Mouse (Mus musculus) gonadal fat pad, adult 2 months (tissue): ENCODE measurements at regions not wholly inside any gene's neighbourhood (a gene's known extent, or its start where the extent isn't known, plus 50 kb on each side); places are given as distances from the start of the nearest gene placed in this dataset.

Source experiments
- DNase-seq: peaks from one replicate; pipeline ENCODE4 v3.0.0-alpha.2; 2012; ENCODE audit warnings: low read depth

DNA sequence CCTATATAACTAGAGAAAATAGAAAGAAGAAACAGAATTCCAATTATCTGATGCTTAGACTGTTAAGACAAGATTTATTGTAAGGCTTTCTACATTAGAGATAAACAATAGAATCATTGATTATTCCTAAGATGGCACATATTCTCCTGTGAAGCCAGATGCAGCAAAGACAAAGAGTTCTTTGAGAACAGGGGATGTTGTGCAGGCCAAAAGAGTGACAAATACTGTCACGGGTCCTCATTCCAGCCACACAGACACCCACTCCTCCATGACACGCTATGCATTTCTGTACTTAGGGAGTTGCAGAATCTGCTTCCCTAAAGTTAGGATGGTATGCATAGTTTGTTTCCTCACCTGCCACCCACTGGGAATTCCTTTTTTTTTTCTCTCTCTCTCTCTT lies 245.2 kb downstream of the Sv2b start:
- no peak for DNase-seq

DNA sequence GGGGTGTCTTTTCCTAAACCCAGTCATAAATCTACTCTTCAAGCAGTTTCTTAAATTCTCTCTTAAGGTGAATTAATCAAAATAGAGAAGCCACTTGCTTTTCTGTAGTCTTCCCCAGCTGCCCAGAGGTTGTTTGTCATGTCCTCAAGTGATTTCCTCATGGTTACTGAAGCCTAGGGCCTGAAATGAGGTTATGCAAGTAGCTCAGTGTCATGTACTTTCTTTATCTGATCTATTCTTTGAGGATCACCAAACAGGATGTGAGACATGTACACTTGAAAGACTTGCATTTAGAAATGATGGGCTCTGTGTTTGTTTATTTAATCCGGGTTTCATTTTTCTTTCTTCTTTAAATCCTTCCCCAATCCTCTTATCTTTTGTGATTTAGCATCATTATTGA lies 258.8 kb downstream of the Sv2b start:
- no peak for DNase-seq

DNA sequence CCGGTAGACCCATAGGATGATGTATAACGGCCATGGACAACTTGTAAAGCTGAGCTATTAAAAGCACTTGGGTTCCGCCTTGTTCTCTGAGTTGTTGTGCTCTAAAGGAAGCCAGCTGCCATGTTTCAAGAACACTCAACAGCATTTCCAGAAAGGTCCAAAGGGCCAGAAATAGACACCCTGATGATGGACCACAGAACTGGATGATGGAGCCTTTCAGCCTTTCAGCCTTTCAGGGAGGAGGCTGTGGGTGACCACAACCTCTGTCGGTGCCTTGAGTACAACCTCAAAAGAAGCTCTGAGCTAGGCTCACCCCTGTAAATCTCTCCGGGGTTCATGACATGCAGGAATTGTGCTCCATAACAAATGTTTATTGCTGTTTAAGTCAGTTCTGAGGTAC lies 259.3 kb downstream of the Sv2b start:
- DNase-seq, result no peak

DNA sequence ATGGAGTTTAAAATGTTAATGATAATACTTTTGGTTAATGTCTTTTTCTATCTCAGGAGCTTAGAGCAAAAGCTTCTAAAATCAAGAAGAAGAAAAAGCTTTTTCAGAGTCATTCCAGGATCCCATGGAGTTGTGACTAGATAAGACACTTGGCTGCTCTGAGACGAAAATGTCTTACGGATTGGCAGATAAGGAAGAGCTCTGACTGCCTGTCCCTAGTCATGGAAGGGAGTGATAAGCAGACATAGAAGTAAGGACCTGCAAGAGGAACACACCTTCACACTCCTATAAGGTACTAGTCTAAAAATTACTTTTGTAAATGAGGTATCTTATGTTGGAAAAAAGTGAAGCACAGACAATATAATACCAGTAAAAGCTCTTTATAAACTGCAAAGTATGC lies 260.2 kb downstream of the Sv2b start:
- DNase-seq, result no peak

DNA sequence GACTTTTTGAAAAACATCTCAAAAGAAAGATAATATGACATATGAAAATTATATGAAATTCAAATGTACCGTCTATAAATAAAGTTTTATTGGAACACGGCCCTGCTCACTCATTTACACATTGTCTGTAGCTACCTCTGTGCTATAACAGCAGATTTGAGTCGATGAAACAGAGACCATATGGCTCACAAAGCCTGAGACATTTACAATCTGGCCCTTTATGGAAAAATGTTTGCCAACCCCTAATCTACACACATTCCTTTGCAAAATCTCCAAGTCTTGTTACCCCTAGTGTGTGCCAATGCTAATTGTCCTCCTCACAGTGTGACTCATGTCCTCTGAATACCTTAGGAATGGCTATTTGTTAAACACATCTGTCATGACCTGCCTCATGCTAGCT lies 261.2 kb downstream of the Sv2b start:
- DNase-seq, result no peak

DNA sequence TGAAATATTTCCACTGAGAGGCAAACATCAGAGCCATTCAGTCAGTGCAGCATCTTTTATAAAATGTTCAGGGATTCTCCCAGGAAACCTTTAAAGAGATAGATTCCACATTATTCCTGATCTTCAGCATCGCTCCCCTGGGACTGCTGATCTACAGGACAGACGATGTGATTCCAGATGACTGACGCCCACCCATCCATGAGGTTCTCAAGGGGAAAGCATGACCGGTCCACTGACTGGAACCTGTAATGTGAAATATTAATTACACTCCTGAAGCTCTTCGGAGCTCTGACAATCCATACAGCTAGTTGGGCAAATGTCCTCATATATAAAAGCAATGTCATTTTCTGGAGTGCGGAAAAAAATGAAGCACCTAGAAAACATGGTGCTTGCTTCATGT lies 268.2 kb downstream of the Sv2b start:
- no peak for DNase-seq

DNA sequence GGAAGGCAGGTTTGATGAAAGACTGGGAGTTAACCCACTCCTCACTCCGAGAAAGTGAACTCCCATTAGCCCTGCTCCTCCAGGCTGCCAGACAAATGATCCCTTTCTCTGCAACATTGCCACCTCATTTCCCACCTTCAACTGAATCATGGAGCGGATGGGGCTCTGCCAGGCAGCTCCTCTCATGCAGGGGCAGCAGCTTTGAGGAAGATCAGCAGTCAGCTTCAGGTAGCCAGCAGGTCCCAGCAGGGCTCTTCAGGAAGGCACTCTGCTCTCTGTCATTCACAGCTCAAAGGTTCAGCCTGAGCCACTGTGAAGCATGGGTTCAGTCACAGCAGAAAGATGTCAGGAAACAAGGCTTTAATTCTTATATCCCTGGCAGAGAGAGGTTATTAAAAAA lies 282.9 kb downstream of the Sv2b start:
- DNase-seq, result no peak

DNA sequence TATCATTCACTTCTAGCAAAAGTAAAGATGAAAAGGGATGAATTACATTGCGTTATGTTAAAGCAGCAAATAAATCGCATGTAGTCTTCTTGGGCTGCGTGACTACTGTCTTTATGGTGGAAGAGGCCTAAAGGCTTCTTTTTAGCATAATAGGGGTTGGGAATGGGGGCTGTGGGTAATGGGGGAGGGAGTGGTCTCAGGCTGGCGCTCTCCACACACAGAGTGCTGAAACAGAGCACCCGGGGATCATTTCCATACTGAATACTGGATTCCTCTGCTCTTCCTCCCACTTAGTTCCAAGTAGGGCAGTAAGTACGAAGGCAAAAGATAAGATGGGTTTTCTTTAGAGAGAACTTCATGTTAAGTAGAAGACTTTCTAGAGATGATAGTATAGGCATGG lies 287.1 kb downstream of the Sv2b start:
- DNase-seq, result no peak

DNA sequence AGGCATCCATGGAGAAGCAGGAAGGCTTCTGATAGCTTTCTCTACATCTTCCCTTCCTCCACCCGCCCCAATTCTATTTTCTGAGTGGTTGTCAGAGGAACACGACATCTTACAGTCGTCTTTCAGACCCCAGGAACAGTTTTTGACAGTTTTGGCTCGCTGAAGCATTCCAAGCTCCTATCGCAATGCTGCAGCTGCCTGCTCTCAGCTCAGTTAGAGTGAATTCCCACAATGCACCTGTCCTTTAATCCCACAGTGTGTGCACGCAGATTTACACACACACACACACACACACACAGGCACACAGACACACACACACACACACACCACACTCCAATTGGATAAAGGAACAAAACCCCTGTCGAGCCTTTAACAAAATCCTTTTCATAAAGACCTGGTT lies 290.4 kb downstream of the Sv2b start:
- DNase-seq, result no peak

DNA sequence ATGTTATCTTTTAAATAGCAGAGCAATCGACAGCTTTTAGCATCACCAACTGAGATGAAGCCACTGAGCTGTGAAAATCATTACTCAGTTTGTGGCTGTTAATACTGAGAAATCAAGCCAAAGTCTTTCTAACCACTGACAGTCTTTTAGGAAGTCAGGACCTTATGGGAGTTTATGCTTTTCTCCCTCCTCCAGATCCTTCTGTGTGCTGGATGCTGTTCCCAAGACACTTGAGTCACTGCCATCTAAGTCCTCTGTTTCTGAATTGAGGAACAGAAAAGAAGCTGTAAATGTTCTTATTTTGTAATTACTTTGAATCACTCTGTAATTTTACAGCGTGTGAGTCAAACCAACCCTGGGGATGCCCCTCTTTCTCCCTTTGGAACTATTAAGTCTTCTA lies 300.6 kb downstream of the Sv2b start:
- no peak for DNase-seq

DNA sequence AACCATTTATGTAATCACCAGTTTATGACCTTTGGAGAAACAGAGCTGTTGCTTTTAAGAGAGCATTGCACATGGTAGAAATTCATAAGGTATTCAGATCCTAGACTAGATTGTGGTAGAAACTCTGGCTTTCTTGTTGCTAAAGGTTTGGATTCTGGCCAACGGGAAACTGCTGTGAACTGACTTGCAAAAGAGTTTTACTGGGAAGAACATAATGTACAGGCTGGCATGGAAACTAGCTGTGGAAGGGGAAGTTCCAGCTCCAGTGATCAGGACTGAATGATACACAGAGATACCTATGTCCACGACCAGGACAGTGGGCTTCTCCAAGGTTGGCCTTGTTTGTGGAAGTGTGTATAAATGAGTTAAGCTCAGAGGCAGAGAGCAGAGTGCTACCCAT lies 318.9 kb downstream of the Sv2b start:
- peak; percentile 17 for DNase-seq

DNA sequence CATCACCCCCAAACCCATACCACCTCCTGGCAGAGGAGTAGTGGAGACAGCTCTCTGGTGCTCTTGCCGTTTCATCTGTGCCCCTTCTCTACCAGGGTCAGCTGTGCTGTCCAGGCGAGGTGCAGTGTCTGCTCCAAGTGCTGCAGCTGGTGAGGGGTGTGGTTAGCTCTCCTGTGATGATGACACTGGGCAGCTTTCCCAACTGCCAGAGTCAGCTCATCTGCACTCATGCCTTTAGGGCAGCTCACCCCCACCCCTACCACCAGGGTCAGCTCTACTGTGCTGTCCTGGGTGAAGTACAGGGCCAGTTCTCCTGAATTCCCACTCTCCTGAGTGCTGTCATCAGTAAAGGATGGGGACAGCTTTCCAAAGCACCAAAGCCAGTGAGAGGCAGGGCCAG lies 329.6 kb downstream of the Sv2b start:
- DNase-seq, result no peak

DNA sequence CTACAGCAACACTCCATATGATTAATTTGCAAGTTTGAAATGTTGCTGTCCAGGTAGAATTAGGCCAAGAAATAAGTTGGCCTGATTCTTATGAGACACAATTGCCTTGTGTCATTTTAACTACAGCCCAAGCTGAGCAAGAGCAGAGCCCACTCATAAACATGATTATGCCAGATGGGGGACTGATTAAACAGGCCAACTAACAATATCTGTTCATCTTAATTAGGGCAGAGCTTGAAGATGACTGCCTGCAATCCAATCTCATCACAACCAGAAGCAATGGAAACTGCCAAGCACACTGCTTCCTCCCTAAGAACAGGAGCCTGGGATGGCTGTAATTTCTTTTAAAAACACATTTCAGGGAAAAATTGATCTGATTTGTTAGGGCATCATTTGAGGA lies 333.1 kb downstream of the Sv2b start:
- DNase-seq, result no peak

DNA sequence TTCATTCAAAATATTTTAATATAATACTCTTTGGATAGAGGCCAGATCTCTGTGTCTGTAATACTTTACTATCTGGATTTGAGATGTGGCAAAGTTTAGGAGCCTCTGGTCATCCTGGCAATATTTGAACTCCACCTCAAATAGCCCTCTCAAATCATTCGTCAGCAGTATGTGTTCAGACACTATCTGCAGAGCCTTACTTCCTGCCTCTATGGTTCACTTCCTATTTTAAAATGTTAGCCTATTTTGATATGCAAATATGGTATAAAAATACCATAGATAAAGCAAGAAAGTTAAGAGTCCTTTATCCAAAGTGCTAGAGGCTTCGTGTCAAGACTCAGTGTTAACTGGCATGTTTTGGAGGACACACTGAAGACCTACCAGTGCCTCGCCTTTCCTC lies 334.6 kb downstream of the Sv2b start:
- no peak for DNase-seq

DNA sequence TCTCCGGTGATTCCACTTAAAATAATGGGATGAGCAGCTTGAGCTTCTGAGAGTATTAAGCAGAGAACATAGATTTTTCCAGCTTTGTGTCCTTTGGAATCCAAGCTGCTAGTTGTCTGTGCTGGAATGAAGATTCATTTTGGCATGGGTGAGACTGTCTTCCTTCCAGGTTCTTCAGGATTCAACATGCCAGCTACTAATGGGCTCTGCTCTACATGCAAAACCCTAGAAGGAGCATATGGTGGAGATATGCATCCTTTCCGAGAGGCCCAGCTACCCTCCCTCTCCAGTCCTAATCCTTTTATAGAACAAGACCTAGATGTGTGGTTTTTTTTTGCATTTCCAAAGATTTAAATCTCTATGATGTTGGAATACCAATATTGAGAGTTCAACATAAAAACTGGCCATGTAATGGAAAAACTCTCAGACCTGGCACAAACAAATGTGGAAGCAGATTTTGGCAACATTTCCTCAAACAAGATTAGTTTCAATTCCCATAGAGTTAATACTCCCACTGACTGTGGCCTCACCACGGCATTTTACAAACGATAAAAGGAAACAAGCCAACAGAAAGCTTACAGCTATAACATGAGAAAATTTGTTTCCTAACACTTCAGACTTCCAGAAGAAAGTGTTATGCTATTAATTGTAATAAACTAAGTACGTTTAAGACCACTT lies 364.5 kb downstream of the Sv2b start:
- no peak for DNase-seq

DNA sequence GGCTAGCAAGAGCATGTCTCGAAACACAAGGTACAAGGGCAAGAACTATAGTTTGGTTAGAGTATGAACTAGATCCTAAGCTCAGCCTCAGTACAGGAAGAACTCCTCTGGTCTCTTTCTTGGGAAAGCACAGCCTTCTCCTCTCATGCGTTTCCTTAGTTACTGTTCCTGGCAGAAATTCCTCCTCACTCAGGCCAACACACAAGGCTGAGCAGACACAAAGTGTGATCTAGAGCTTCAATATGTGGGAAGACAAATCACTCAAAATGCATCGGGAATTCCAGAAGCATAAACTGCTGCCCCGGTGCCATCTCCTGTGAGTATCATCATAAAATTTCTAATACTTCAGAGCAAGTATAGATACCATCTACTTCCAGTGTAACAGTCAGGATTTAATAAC lies 366.1 kb downstream of the Sv2b start:
- no peak for DNase-seq

DNA sequence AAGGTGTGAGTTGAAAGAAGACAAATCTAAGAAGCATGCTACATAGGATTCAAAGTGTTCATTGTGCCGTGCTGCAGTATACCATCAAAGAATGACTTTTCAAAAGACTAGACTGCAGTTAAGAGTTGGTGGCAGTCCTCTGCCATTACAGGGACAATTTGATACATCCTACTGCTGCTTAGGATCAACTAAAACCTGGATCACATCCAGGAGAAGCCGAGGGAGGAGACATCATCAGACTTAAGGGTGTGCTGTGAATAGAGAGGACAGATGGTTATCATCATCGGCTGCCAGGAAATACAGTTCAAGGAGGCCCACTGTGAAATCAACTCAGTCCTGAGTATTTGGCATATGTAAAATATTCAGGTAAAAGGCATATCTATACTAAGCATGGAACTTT lies 366.9 kb downstream of the Sv2b start:
- no peak for DNase-seq

DNA sequence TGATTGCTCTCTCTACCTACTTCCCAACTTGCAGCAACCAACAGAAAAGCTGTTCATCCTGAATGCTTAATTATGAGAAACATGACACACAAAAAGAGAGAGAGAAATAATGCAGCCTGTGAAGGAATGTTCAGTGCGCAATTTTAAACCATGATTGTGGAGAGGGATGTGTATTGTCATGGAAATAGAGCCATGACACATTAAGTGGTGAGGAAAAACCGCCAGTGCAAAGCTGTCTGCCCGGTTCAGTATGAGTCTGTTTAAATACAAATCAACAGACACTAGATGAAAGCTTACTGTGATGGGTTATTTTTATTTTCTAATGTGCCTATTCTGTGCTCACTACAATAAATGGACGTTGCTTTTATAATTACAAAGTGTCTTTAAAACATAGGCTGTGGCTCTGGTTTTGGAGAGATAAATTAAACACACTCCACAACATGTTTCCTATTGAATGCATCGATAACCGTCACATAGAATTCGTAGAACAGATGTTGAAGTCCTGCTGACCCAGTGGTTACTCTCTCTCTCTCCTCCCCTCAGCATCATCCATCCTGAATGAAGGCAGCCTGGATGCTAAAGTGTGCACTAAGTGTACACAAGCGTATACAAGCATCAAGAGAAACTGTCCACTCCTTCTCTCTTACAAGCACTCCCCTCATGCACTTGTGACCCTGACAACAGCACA lies 374.7 kb upstream of the Slco3a1 start:
- DNase-seq, result no peak

DNA sequence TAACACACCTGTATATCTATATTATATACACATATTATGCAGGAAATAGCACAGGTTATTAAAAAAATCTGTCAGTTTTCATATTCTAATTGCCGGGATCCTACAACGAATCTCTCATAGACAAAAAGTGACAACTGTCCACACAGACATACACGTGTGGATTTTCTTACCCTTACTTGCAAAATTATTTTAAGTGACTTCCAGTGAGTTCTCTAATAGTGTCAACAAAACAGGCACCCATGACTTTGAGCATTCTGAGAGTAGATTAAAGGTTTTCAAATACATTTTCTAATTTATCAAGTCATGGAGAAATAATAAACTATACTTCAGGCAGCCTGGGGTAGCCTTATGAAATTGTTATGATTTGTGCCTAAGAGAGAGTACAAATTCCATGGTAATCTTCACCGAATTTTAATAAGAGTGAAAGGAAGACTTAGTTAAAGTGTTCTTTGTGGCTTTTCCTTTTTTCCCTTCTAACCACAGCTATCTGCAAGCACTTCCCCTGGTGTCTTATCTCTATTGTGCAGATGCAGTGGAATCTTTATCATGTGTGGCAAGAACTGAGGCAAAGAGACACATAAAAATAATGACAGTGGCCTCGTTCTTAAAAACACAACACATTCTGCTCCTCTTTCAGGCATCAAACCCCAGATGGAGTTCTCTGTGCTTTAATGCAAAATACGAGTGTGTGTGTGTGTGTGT lies 373.8 kb upstream of the Slco3a1 start:
- DNase-seq, result no peak

DNA sequence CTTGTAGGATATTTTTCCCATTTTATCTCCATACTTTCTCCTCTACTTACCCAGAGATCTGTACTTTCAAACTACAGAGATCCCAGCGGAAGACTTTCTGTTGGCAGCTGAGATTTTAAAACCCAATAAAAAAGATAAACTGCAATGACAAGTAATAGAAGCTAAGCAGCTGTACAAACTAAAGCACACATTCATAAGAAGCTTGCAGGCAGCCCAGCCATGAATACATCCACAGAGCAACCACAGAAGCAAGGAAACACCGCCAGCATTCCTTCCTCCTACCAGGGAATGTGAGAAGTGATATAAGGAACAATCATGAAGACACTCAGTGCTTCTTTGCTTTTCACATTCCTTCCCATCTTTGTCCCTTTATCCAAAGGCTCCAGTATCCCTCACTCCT lies 372.1 kb upstream of the Slco3a1 start:
- no peak for DNase-seq

DNA sequence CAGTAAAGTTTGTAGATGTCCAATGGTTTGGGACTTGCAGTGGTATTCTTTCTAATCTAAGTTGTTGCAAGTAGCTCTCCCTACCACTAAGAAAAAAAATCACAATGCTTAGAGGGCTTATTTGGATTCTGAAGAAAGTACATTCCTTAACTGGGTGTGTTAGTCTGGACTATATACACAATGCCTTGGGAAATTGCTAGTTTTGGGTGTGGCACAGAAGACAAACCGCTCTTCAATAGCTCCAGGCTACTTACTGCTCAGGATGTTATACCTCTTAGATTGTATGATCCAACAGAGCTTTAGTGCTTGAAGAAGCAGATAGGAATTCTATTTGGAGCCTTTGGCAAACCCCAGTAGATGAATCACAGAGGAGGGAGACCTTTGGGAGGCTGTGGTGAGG lies 369.6 kb upstream of the Slco3a1 start:
- no peak for DNase-seq

DNA sequence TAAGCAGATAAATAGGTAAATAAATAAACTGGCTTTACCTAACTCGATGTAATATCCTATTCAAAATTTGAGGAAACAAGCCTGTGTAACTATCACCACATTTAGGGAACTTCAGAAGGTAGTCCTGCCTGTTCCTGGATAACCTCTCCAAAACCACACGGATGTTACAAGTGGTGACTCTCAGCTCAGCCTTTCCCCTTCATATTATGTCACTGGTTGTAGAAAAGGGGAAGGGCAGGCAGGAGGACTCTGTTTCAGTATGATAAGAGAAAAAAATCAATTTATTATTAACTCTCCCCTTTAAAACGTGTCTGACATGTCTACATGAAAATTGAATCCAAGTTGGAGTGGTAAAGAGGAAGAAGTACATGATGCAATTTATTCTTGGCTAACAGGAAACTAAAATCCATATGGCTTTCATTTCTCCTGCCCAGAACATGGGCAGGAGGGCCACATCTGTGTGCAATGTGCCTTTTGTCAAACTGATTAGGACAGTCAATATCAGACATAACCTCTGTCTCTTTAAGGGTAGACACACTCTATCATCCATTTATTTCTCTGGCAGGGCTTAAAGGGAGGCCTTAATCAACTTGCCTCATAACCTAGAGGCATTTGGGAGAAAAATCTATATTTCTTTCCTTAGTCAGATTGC lies 353.9 kb upstream of the Slco3a1 start:
- DNase-seq, result no peak

DNA sequence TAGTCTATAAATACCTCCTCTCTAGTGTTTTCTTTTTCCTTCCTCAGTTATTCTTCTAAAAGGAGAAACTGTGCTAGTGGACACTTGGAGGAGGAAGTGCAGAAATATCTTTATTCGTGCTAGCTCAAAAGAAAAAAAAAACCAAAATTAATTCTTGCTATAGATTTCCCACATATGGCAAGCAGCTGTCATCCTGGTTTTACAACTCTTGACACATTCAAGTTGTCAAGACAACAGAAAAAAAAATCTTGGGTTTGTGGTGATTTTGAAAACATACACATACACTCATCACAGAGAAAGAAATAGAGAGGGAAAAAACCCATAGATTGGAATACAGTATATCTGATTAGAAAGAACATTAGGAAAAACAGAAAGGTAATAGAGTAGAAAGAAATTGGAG lies 352.8 kb upstream of the Slco3a1 start:
- DNase-seq, result no peak
